Mouse (Mus musculus) E14TG2a.4 (cell line): ENCODE results near the gene Pacs2.

Experiments
- CTCF ChIP-seq: conservative IDR thresholded peaks from 2 replicates; pipeline ENCODE4 v1.5.1; 2014; ENCODE audit warnings: low read length
- POU5F1 ChIP-seq: IDR thresholded peaks from 2 replicates; pipeline ENCODE4 v1.6.1; 2014; ENCODE audit warnings: low read length, borderline replicate concordance

DNA sequence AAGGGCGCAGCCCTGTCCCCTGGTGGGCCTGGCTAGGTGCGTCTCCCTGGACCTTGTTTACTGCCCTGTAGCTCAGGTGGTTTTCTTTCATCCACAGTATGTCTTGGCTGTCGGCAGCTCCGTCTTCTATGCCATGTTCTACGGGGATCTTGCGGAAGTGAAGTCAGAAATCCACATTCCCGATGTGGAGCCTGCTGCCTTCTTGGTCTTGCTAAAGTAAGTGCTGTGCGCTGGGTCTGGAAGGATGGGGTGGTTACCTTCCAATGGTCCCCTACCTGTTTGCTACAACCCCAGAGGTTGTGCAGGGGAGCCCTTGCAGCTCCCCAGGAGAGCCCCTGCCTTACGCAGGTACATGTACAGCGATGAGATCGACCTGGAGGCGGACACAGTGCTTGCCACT is 37.2 kb upstream of the Pacs2 start:
- TF ChIP-seq CTCF (no peak), POU5F1 (no peak)
